Mouse (Mus musculus) embryonic facial prominence, embryonic 14.5 days (tissue): ENCODE measurements around the gene Gfra4. TPM values are rescaled to one million over a fixed set of nuclear protein-coding genes. Genes with fewer than 3 reads are reported as not detected.
"Not testable (repeated sequence)": the region's sequence is repeated elsewhere in the genome, so short reads cannot be mapped to it uniquely, and the experiment has no call there.

Source experiments
- ATAC-seq: fragments of 200-750 bp; cut with Nextera tagmentation; 2 replicates; pipeline ENCODE4 v1.8.0; 2017; ENCODE audit warnings: low read depth, moderate number of reproducible peaks, moderate TSS enrichment
- DNase-seq: peaks from one replicate; pipeline ENCODE4 v3.0.0-alpha.2; 2015; ENCODE audit warnings: low spot score
- H3K27ac ChIP-seq: fragments of 300-500 bp; sonication (generic); replicated peaks from 2 replicates; pipeline ENCODE4 v1.5.1; 2014; ENCODE audit warnings: low read depth, mild to moderate bottlenecking, low read length, moderate library complexity
- H3K27me3 ChIP-seq: fragments of 300-500 bp; sonication (generic); replicated peaks from 2 replicates; pipeline ENCODE4 v1.6.1; 2014; ENCODE audit warnings: low read length; ENCODE audit not compliant: control insufficient read depth, insufficient read depth
- H3K36me3 ChIP-seq: fragments of 300-500 bp; sonication (generic); 2 replicates; pipeline ENCODE4 v1.6.1; 2014; ENCODE audit warnings: low read length, mixed read lengths; ENCODE audit not compliant: control insufficient read depth, insufficient read depth
- H3K4me1 ChIP-seq: fragments of 300-500 bp; sonication (generic); 2 replicates; pipeline ENCODE4 v1.6.1; 2014; ENCODE audit warnings: antibody characterized with exemption, low read length; ENCODE audit not compliant: control insufficient read depth, insufficient read depth
- H3K4me2 ChIP-seq: fragments of 300-500 bp; sonication (generic); 2 replicates; pipeline ENCODE4 v1.6.1; 2014; ENCODE audit warnings: low read depth, mild to moderate bottlenecking, low read length, moderate library complexity, mixed read lengths
- H3K4me3 ChIP-seq: fragments of 300-500 bp; sonication (generic); 2 replicates; pipeline ENCODE4 v1.5.1; 2014; ENCODE audit warnings: low read depth, mild to moderate bottlenecking, low read length
- H3K9ac ChIP-seq: fragments of 300-500 bp; sonication (generic); 2 replicates; pipeline ENCODE4 v1.6.1; 2014; ENCODE audit warnings: low read depth, mild to moderate bottlenecking, low read length, moderate library complexity, mixed read lengths
- H3K9me3 ChIP-seq: fragments of 300-500 bp; sonication (generic); 2 replicates; pipeline ENCODE4 v1.6.1; 2016; ENCODE audit warnings: low read length; ENCODE audit not compliant: control insufficient read depth
- WGBS: fragments of 180-500 bp; shearing (Covaris S2); extraction: QIAGEN DNeasy Blood & Tissue Kit; methylation state at CpG from one replicate; pipeline ENCODE4 v1.1.7; 2014; 5-methylcytosine and 5-hydroxymethylcytosine counted together
- polyA plus RNA-seq: library from polyadenylated mRNA; unstranded; fragments of >200 nt; fragmentation: Nextera tagmentation; extraction: Ambion mirVana; gene quantifications from 2 replicates; pipeline ENCODE4 v1.2.1, GENCODE M21; 2014

Gene Gfra4
- polyA plus RNA-seq, 1 experiment from 2014 or later, result 31.5 TPM

GRCm38 (mm10) chr2:131040854-131041825 is 1.7 kb downstream of the Gfra4 start:
- Histone ChIP-seq H3K9ac (peak overlapping the region; percentile 79), H3K4me1 (peaks cover 20% of the 10 kb centered on the region), H3K27me3 (peaks cover 28% of the 10 kb centered on the region), H3K4me3 (peak overlapping the region; percentile 66), H3K27ac (no peak overlapping the region), H3K9me3 (no peaks in the 10 kb centered on the region), H3K36me3 (no peaks in the 10 kb centered on the region), H3K4me2 (peak overlapping the region; percentile 98)
- DNase-seq (peak; percentile 73), ATAC-seq (peak; percentile 72)
- 5% methylated on average over 59 of the region's 115 CpGs for WGBS

GRCm38 (mm10) chr2:131038675-131039074 is 4.2 kb downstream of the Gfra4 start:
- WGBS, result 74% methylated on average over 5 of the region's 5 CpGs
- ATAC-seq (no peak), DNase-seq (no peak)
- H3K36me3 ChIP-seq, result no peaks in the 10 kb centered on the region
- H3K4me2 ChIP-seq, result no peak overlapping the region
- H3K4me3 ChIP-seq, result no peak overlapping the region
- H3K27me3 ChIP-seq, result peaks cover 28% of the 10 kb centered on the region
- H3K4me1 ChIP-seq, result peaks cover 10% of the 10 kb centered on the region
- H3K27ac ChIP-seq, result no peak overlapping the region
- no peaks in the 10 kb centered on the region for H3K9me3 ChIP-seq
- H3K9ac ChIP-seq, result no peak overlapping the region

GRCm38 (mm10) chr2:131038197-131038596 is 4.7 kb downstream of the Gfra4 start:
- Histone ChIP-seq H3K4me2 (no peak overlapping the region), H3K4me3 (no peak overlapping the region), H3K9me3 (no peaks in the 10 kb centered on the region), H3K36me3 (no peaks in the 10 kb centered on the region), H3K27me3 (peaks cover 28% of the 10 kb centered on the region), H3K4me1 (peaks cover 10% of the 10 kb centered on the region), H3K27ac (no peak overlapping the region), H3K9ac (no peak overlapping the region)
- 88% methylated on average over 6 of the region's 6 CpGs for WGBS
- DNase-seq, result no peak
- ATAC-seq, result no peak

- no peak overlapping the region for H3K9ac ChIP-seq
- WGBS, result 48% methylated on average over 17 of the region's 17 CpGs
These were observed 5.5 kb downstream of the Gfra4 start for GRCm38 (mm10) chr2:131037226-131037990.

GRCm38 (mm10) chr2:131036757-131037156 is 6.1 kb downstream of the Gfra4 start:
- no peak for DNase-seq
- no peak for ATAC-seq
- H3K9ac ChIP-seq, result no peak overlapping the region
- no peaks in the 10 kb centered on the region for H3K36me3 ChIP-seq
- H3K4me1 ChIP-seq, result peaks cover 9% of the 10 kb centered on the region
- H3K9me3 ChIP-seq, result no peaks in the 10 kb centered on the region
- no peak overlapping the region for H3K4me3 ChIP-seq
- no peak overlapping the region for H3K4me2 ChIP-seq
- H3K27ac ChIP-seq, result no peak overlapping the region
- H3K27me3 ChIP-seq, result peaks cover 17% of the 10 kb centered on the region

More at GRCm38 (mm10) chr2:131037226-131037990, 5.5 kb downstream of the Gfra4 start:
- peaks cover 10% of the 10 kb centered on the region for H3K4me1 ChIP-seq
- peaks cover 23% of the 10 kb centered on the region for H3K27me3 ChIP-seq
- no peaks in the 10 kb centered on the region for H3K36me3 ChIP-seq
- no peak overlapping the region for H3K4me3 ChIP-seq
- no peak overlapping the region for H3K27ac ChIP-seq
- DNase-seq (peak; percentile 69), ATAC-seq (peak; percentile 24; the same call in 1 of the 2 replicates)
- H3K9me3 ChIP-seq, result no peaks in the 10 kb centered on the region
- no peak overlapping the region for H3K4me2 ChIP-seq

GRCm38 (mm10) chr2:131036343-131036742 is 6.5 kb downstream of the Gfra4 start:
- ATAC-seq (no peak), DNase-seq (no peak)
- no peak overlapping the region for H3K4me2 ChIP-seq
- H3K9me3 ChIP-seq, result no peaks in the 10 kb centered on the region
- WGBS, result 79% methylated on average over 2 of the region's 2 CpGs
- peaks cover 13% of the 10 kb centered on the region for H3K27me3 ChIP-seq
- no peaks in the 10 kb centered on the region for H3K36me3 ChIP-seq
- peaks cover 6% of the 10 kb centered on the region; the same call in 1 of the 2 replicates for H3K4me1 ChIP-seq
- H3K4me3 ChIP-seq, result no peak overlapping the region
- no peak overlapping the region for H3K9ac ChIP-seq
- no peak overlapping the region for H3K27ac ChIP-seq

- not testable (repeated sequence) for DNase-seq, H3K4me1 ChIP-seq, H3K27ac ChIP-seq, ATAC-seq, H3K9ac ChIP-seq, H3K4me2 ChIP-seq, H3K9me3 ChIP-seq, H3K4me3 ChIP-seq, H3K27me3 ChIP-seq
- WGBS, result 55% methylated on average over 1 of the region's 1 CpGs
- peaks cover 12% of the 10 kb centered on the region for H3K36me3 ChIP-seq
These were observed 11.5 kb downstream of the Gfra4 start for GRCm38 (mm10) chr2:131031406-131031805.

- no peaks in the 10 kb centered on the region for H3K27me3 ChIP-seq
- ATAC-seq, result no peak
- H3K27ac ChIP-seq, result no peak overlapping the region
- no peak for DNase-seq
- no peak overlapping the region for H3K9ac ChIP-seq
- no peaks in the 10 kb centered on the region for H3K9me3 ChIP-seq
- no peaks in the 10 kb centered on the region for H3K4me1 ChIP-seq
- 89% methylated on average over 1 of the region's 1 CpGs for WGBS
- H3K4me3 ChIP-seq, result no peak overlapping the region
- peaks cover 16% of the 10 kb centered on the region for H3K36me3 ChIP-seq
- H3K4me2 ChIP-seq, result no peak overlapping the region
These were observed 11.9 kb downstream of the Gfra4 start for GRCm38 (mm10) chr2:131030998-131031397.
